Mouse (Mus musculus): Measurements from ENCODE around the gene Ifng.

DNA sequence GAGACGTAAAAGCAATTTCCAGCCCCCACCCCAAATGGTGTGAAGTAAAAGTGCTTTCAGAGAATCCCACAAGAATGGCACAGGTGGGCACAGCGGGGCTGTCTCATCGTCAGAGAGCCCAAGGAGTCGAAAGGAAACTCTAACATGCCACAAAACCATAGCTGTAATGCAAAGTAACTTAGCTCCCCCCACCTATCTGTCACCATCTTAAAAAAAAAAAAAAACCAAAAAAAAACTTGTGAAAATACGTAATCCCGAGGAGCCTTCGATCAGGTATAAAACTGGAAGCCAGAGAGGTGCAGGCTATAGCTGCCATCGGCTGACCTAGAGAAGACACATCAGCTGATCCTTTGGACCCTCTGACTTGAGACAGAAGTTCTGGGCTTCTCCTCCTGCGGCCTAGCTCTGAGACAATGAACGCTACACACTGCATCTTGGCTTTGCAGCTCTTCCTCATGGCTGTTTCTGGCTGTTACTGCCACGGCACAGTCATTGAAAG, at the start of gene Ifng:
- TF ChIP-seq POLR2A (IDR thresholded peaks at IDR 0.05; ENCODE audit: low read depth, low read length) (no peak), CTCF (IDR thresholded peaks at IDR 0.05; ENCODE audit: extremely low read depth, insufficient read length, insufficient replicate concordance, low read depth, low read length) (no peak)

All from small intestine, adult 2 months (tissue).